Mouse (Mus musculus) spleen, adult 2 months (tissue): ENCODE results near the gene Mlh1. TPM values are rescaled to one million over a fixed set of nuclear protein-coding genes. Genes with fewer than 3 reads are reported as not detected.

ENCODE experiments used
- DNase-seq, 2 experiments: peaks; one replicate each; pipeline versions ENCODE4 v3.0.0 to v3.0.0-alpha.2; 2012 to 2021; ENCODE audit warnings: low spot score in 2 of 2, low read depth in 1 of 2
- H3K27ac ChIP-seq: fragments of 200-500 bp; 2 replicates; pipeline ENCODE4 v1.5.1; 2012; ENCODE audit warnings: low read length, inconsistent platforms; ENCODE audit not compliant: insufficient read depth
- H3K27me3 ChIP-seq: fragments of 200-500 bp; 2 replicates; pipeline ENCODE4 v1.6.1; 2012; ENCODE audit warnings: mild to moderate bottlenecking, moderate library complexity, low read length, inconsistent platforms; ENCODE audit not compliant: control insufficient read depth, insufficient read depth
- H3K36me3 ChIP-seq: fragments of 200-500 bp; 2 replicates; pipeline ENCODE4 v1.6.1; 2012; ENCODE audit warnings: mild to moderate bottlenecking, low read length, inconsistent platforms; ENCODE audit not compliant: control insufficient read depth, insufficient read depth
- H3K4me1 ChIP-seq: fragments of 200-500 bp; 2 replicates; pipeline ENCODE4 v1.6.1; 2011; ENCODE audit warnings: inconsistent platforms; ENCODE audit not compliant: control insufficient read depth, insufficient read depth, insufficient read length
- H3K4me3 ChIP-seq: fragments of 200-500 bp; 2 replicates; pipeline ENCODE4 v1.5.1; 2011; ENCODE audit warnings: mild to moderate bottlenecking, inconsistent platforms; ENCODE audit not compliant: insufficient read depth, insufficient read length; ENCODE audit errors: extremely low read depth
- CTCF ChIP-seq: fragments of 200-500 bp; IDR thresholded peaks from 2 replicates; pipeline ENCODE4 v1.5.1; 2011; ENCODE audit warnings: mild to moderate bottlenecking, inconsistent platforms; ENCODE audit not compliant: insufficient read depth, insufficient read length, insufficient replicate concordance; ENCODE audit errors: extremely low read depth
- POLR2A ChIP-seq: fragments of 200-500 bp; IDR thresholded peaks from 2 replicates; pipeline ENCODE4 v1.6.1; 2011; ENCODE audit warnings: low read depth, low read length, inconsistent platforms
- WGBS: fragments of 180-500 bp; shearing (Covaris S2); methylation state at CpG from one replicate; pipeline ENCODE4 v1.1.7; 2018; 5-methylcytosine and 5-hydroxymethylcytosine counted together
- polyA plus RNA-seq: library from polyadenylated mRNA; depleted of rRNA; stranded (reverse); fragments of >200 nt; gene quantifications from 2 replicates; pipeline ENCODE4 v1.2.3, GENCODE M21; 2012

Gene Mlh1
- polyA plus RNA-seq, 1 experiment: 11.7 TPM

GRCm38 (mm10) chr9:111294911-111295310 lies 23.3 kb upstream of the Mlh1 start:
- H3K27me3 ChIP-seq: no peaks in the 10 kb centered on the region
- 91% methylated on average over 6 of the region's 6 CpGs for WGBS
- DNase-seq: no peak
- H3K4me1 ChIP-seq: no peaks in the 10 kb centered on the region
- H3K27ac ChIP-seq: no peak overlapping the region
- no peak for TF ChIP-seq POLR2A
- TF ChIP-seq CTCF: no peak
- H3K4me3 ChIP-seq: no peak overlapping the region
- no peaks in the 10 kb centered on the region for H3K36me3 ChIP-seq

- Histone ChIP-seq H3K36me3 (no peaks in the 10 kb centered on the region), H3K27me3 (no peaks in the 10 kb centered on the region), H3K4me3 (no peak overlapping the region), H3K27ac (no peak overlapping the region), H3K4me1 (no peaks in the 10 kb centered on the region)
- no peak for DNase-seq
- 88% methylated on average over 4 of the region's 4 CpGs for WGBS
- TF ChIP-seq POLR2A: no peak
- TF ChIP-seq CTCF: no peak
Measured at GRCm38 (mm10) chr9:111293234-111293633, 21.6 kb upstream of the Mlh1 start.

GRCm38 (mm10) chr9:111290539-111291100 lies 19.0 kb upstream of the Mlh1 start:
- no peaks in the 10 kb centered on the region for H3K36me3 ChIP-seq
- WGBS: 83% methylated on average over 11 of the region's 11 CpGs
- no peak overlapping the region for H3K27ac ChIP-seq
- H3K4me1 ChIP-seq: no peaks in the 10 kb centered on the region
- no peak for DNase-seq
- no peak overlapping the region for H3K4me3 ChIP-seq
- no peaks in the 10 kb centered on the region for H3K27me3 ChIP-seq
- TF ChIP-seq POLR2A: no peak
- no peak for TF ChIP-seq CTCF

- H3K4me3 ChIP-seq: no peak overlapping the region
- no peaks in the 10 kb centered on the region for H3K27me3 ChIP-seq
- no peak overlapping the region for H3K27ac ChIP-seq
- no peaks in the 10 kb centered on the region for H3K4me1 ChIP-seq
- TF ChIP-seq POLR2A: no peak
- peak; percentile 100 for TF ChIP-seq CTCF
- DNase-seq: peak; percentile 61 to 77
- no peaks in the 10 kb centered on the region for H3K36me3 ChIP-seq
- 22% methylated on average over 21 of the region's 21 CpGs for WGBS
Measured at GRCm38 (mm10) chr9:111289832-111290339, 18.3 kb upstream of the Mlh1 start.

- TF ChIP-seq POLR2A (no peak), CTCF (no peak)
- no peak for DNase-seq
- Histone ChIP-seq H3K36me3 (no peaks in the 10 kb centered on the region), H3K4me1 (no peaks in the 10 kb centered on the region), H3K4me3 (no peak overlapping the region), H3K27ac (no peak overlapping the region), H3K27me3 (no peaks in the 10 kb centered on the region)
- WGBS: 60% methylated on average over 9 of the region's 9 CpGs
Measured at GRCm38 (mm10) chr9:111289294-111289831, 17.8 kb upstream of the Mlh1 start.

- Histone ChIP-seq H3K4me1 (no peaks in the 10 kb centered on the region), H3K4me3 (no peak overlapping the region), H3K36me3 (no peaks in the 10 kb centered on the region), H3K27ac (no peak overlapping the region), H3K27me3 (no peaks in the 10 kb centered on the region)
- no peak for TF ChIP-seq POLR2A
- 91% methylated on average over 4 of the region's 4 CpGs for WGBS
- no peak for DNase-seq
Measured at GRCm38 (mm10) chr9:111287956-111288355, 16.4 kb upstream of the Mlh1 start.

- Histone ChIP-seq H3K36me3 (no peaks in the 10 kb centered on the region), H3K27me3 (no peaks in the 10 kb centered on the region), H3K4me3 (no peak overlapping the region), H3K4me1 (no peaks in the 10 kb centered on the region), H3K27ac (no peak overlapping the region)
- 86% methylated on average over 2 of the region's 2 CpGs for WGBS
- DNase-seq: no peak
- TF ChIP-seq CTCF (no peak), POLR2A (no peak)
Measured at GRCm38 (mm10) chr9:111286468-111286867, 14.9 kb upstream of the Mlh1 start.
